Mouse (Mus musculus) megakaryocyte, adult 5-6 weeks (primary cell): ENCODE data around the gene Atg2a. TPM values are rescaled to one million over a fixed set of nuclear protein-coding genes. Genes with fewer than 3 reads are reported as not detected.

ENCODE experiments used
- ATAC-seq: 2 replicates; pipeline ENCODE4 v1.8.0; 2016; ENCODE audit warnings: mild to moderate bottlenecking, inconsistent platforms; ENCODE audit not compliant: poor library complexity, severe bottlenecking
- total RNA-seq, 2 experiments: library from RNA; stranded (forward) in 1 of 2; stranded (reverse) in 1 of 2; fragments of 153-499, 151-499 nt in 1 of 2; fragments of 221-1000, 200-1000 nt in 1 of 2; gene quantifications; 2 replicates each; pipeline versions ENCODE4 v1.2.3 to v1.2.4; 2015 to 2017

Atg2a gene
- total RNA-seq (2015): 9.8 and 10.1 TPM in 2 replicates
- total RNA-seq (2017): 8.5 and 10.3 TPM in 2 replicates

DNA sequence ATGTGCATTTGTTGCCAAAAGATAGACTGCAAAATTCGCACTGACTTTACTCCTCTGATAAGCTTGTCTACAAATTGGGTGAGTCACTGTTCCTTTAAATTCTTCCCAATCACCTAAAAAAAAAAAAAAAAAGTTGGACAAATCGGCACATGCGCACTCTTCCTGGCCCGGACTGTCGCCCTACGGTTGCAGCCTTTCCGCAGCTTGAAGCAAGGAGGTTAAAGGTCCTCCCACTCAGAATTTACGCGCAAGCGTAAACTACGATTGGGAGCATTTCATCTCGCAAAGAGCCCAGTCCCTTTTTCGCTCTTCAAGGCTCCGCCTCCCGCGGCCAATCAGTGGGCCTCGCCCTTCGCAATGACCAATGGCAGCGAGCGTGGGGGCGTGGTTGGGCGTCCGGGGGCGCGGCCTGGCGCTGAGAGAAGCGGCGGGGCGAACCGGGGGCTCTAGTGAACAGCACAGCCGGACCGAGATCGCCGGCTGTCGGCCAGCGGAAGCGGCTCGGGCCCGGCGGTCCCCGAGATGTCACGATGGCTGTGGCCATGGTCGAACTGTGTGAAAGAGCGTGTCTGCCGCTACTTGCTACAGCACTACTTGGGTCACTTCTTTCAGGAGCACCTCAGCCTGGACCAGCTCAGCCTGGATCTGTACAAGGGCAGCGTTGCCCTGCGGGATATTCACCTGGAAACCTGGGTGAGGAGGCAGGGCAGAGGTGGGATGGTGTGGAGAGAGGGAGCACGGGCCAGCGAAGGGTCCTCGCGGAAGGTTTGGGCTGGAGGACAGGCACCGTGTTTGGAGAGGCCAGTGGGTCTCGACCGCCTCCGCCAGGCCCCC is at the start of gene Atg2a:
Atg2a (plus strand) TSS at position 395 of the 834 bp plus-strand sequence.
- ATAC-seq: peak; percentile 89

DNA sequence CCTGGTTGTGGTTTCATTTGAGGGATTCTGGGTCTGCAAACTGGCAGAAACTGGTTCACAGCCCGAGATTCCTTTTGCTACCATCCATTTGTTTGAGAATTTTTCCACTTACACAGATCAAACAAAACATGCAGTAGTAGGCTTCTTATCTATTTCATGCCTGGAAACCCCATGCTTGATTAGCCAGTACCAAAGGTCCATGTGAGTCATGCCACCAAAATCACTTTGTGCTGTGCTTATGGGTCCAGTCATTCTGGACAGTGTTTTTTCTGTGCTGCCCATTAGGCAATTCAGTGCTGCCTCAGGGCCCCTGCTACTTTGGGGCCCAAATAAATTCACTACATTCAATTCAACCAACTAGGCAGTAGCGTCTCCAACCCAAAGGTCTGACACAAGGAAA is 37.2 kb upstream of the Atg2a start:
- ATAC-seq: no peak

DNA sequence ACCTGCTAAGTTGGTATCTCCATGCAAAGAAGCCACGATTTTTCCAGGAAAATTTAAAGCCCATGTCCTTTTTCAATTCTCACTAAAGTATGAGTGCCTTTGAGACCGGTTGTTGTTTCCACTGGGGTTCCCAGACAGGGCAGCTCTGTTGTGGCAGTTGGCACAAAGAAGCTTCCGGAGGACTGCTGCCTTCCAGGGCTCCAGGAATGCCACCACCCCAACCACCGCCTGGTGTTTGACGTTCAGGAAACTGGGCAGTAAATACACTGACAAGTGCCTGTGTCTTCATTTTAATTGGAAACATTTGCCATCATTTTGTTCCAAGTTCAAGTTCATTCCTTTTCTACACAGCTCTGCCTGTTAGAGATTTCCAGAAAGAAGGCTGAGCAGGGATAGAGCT is 34.8 kb upstream of the Atg2a start:
- ATAC-seq: no peak

DNA sequence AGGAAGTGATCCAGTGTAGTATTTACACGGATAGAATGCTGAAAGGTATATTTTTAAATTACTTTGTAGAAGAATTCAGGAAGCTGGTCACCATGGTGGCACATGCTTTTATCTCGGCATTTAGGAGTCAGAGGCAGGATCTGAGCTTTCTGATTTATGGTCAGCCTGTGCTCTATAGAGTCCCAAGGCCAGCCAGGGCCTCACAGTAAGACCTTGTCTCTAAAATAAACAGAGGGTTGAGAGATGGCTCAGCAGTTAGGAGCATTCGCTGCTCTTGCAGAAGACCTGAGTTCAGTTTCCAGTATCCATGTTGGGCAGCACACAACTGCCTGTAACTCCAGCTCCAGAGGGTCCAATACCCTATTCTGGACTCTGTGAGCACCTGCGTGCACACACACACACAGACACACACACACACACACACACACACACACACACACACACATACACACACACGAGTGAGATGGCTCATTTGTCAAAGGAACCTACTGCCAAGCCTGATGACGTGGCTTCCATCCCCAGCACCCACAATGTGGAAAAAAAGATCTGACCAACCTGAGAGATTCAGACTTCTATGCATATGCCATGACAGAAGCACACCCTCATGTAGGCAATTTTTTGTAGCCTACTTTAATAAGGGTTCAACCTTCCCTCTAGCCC is 25.3 kb upstream of the Atg2a start:
- no peak for ATAC-seq

DNA sequence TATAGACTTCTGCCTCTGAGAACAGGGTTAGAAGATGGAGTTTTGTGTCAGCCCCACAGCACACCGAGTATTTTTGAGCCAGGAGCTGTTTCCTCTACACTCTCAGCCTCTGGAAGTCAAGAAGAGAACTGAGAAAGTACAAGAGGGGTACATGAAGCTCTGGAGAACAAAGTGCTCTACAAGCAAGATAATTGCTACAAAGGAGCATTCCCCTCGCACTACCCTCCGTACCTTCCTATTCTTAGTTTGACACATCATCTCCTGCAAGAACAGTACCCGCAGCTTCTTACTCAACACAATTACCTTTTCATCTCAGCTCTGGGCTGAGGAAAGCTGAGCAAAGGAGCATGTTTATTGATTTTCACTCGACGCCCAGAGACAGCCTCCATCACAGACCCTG is 22.9 kb upstream of the Atg2a start:
- no peak for ATAC-seq

DNA sequence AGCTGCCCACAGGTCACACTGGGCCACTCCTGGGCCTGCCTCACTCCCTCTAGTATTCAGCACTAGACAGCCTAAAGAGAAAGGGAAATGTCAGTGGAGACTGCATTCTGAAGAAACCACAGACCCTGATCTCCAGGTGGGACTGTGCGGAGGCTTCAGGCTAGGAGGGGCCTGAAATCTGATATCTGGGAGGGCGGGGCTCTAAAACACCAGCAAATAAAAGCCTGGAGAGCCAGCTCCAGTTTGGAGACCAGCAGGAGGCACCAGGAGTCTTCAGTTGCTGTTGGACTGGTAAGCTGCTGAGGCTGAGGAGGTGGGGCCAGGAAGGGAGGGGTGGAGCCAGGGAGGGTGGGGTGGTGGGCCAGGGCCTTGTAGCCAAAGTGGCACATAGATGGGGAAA is 15.3 kb upstream of the Atg2a start, which contains the start of gene Gpha2:
Gpha2 (plus strand) TSS at position 246 of the 400 bp plus-strand sequence.
- ATAC-seq: no peak

DNA sequence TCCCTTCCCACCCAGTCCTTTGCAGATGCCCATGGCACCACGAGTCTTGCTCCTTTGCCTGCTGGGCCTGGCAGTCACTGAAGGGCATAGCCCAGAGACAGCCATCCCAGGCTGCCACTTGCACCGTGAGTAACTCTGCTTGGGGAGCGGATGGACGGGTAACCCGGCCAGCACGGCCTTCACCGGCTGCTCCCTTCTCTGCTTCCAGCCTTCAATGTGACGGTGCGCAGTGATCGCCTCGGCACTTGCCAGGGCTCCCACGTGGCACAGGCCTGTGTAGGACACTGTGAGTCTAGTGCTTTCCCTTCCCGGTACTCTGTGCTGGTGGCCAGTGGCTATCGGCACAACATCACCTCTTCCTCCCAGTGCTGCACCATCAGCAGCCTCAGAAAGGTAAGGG is 14.7 kb upstream of the Atg2a start:
- ATAC-seq: no peak

DNA sequence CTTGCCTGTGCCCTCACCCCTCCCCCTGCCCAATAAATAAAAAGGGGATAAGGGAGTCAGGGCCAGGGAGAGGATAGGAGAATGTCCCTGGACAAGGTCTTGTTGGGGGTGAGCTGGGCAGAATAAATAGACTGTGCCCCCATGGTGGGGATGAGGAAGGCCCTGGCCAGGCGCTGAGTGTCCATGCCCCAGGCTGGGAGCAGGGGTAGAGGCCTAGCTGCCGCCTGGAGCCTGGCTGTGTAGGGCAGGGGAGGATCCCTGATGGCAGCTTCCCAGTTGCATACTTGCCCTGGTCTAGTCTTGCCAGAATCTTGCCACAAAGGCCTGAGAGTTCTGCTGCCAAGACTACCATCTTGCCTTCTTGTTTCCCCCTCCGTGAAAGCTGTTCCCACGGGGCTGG is 13.6 kb upstream of the Atg2a start:
- no peak for ATAC-seq

DNA sequence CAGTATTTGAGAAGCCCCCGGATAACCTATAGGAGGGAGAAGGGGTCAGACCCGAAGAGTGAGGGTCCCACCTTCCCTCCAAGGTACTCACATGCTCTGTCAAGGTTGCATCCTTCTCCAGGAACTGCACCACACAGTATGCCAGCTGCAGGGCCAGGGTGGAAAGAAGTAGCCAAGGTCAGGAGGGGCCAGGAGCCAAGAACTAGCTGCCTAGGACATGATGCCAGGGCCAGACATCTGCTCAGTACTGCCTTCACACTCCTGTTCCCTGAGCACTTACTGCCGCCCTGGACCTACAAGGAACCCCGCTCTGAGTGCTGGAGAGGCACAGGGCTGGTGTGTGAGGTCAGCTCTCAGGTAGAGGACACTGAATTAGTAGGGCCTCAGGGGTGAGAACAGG is 11.1 kb upstream of the Atg2a start:
- no peak for ATAC-seq

DNA sequence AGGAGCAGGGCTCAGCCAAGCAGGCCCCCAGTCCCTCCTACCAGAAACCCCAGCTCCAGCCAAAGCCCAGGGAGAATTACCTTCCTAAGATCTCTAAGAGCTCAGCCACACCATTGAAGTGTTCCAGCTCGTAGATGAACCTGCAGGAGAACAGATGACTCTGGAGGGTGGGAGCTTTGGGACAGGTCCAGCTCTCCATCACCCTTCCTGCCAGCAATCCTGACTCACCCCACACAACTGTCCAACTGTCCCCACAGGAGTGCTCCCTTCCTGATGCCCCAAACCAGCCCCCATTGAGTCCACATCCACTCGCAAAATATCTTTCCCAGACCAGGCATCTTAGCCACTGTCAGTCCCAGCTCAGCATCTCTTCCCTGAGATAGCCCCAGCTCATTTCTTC is 10.4 kb upstream of the Atg2a start:
- ATAC-seq: no peak

DNA sequence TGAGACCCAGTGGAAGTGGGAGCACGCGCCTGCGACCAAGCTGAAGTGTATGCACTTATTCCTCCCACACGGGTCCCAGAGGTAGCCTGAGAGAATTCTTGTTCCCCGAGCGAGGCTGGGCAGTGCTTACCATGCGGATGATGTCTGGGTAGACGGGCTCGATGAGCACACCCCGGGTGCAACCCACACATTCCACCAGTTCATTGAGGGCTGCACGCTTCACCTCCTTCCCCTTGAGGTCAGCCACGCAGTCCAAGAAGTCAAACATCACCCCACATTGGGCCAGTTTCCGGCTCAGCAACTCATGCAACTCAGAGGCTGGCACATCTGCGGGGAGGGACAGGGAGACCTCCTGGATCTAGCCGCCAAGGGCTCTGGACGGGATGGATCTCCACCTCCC is 7.8 kb upstream of the Atg2a start:
- no peak for ATAC-seq

DNA sequence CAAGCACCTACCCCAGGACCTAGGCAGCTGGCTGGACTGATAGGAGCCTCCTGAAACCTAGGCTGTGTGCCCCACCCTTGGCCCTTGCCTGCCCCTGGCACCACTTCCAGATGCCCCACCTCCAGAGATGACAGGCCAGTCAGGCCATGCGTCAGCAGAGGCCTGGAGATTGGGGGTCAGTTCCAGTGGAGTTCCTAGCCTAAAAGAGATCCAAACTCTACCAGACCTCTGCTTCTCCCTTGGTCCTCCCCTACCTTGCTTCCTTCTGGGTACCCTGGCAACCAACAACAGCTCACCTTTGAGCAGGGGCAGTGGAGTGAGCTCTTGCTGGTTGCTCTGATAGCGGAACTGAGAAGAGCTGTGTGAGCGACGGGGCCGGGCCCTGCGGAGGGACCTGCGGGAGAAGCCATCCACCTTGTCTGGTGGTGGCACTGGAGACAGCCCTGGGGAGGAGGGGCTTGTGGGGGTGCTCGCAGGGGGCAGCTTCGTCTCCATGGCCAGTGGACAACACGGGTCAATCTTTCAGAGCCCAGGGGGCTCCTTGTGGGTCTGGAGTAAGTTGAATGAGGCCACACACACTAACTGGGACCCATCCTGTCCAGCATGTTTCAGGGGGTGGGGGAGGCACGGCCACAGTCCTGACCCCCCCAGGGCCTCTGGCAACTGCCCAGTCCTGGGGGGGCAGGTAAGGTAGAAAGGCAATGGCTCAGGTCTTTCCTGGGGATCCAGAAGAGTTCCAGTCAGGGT is 7.0 kb upstream of the Atg2a start:
- no peak for ATAC-seq

DNA sequence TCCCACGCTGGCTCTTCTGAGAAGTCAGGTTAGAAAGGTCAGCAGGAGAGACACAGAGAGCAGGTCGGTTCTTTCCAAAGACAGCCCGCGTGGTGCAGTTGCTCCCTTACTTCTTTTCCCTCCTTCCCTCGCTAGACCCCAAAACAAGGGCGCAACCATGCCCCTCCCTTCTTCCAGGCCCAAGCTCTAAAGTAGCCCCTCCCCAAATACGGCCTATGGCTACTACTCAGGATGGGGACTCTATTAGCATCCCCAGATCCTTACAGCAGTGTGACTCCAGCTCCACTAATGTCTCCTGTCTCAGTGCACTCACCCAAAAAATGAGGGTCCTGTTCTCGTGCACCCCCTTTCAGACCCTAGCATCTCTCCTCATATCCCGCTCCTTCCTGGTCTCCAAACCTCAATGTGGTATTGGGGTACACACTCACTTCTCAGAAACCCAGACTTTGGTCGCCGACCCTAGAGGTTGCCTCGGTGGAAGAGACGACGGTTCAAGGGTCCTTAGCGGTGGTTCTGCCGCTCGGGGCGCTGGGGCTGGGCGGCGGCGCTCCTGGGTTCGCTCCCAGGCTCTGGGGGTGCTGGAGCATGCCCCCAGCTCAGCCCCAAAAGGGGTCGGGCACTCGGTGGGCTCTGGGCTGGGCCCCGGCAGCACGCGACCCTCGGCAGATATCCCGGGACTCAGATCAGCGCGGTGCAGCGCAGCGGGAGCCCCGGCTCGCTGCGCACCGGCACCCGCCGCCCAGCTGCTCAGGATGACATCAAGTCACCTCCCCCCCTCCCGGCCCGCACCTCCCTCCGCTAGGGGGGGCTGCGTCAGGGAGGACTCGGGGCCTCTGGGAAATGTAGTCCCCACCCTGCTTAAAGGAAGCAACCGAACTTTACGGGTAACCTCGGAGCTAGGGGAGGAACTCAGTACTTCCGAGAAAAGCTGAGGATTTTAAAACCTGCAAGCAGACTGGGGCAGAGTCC is 6.1 kb upstream of the Atg2a start, which contains the start of gene Ppp2r5b:
Ppp2r5b (minus strand) TSS at position 789 of the 969 bp plus-strand sequence.
- peak; percentile 90 for ATAC-seq

DNA sequence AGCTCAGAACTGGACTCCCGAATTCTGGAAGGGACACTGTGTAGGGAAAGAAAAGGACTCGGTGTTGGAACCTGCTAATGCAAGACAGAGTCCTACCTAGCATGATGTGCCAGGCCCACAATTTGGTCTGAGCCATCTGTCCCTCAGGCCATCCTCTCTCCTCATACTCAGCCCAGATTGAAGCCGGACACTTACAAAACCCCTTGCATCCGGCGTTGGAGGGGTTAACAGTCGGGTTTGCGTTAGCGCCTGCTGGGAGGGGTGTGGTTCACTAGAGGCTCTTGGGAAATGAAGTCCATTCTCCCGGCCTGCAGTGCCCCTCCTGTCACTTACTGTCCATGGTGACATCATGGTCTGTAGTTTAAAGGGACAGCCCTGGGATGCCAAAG is 5.4 kb upstream of the Atg2a start:
- ATAC-seq: peak; percentile 90

DNA sequence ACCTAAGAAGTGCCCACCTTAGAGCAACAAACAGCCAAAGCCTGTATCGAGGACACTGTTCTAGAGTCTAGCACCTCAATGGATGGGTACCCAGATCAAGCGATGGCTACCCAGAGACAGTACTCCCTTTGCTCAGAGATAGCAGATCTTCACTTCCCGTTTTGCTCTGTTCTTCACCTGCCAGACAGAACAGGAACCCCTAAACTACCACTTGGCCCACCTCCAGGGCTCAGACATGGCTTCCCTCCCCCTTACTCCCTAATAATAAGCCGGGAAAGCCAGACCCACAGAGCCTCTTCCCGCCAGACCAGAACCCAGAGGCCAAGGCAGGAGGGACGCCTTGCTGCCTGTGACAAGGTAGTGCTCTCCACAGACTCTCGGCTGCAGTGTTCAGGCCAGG is 4.6 kb upstream of the Atg2a start:
- no peak for ATAC-seq

DNA sequence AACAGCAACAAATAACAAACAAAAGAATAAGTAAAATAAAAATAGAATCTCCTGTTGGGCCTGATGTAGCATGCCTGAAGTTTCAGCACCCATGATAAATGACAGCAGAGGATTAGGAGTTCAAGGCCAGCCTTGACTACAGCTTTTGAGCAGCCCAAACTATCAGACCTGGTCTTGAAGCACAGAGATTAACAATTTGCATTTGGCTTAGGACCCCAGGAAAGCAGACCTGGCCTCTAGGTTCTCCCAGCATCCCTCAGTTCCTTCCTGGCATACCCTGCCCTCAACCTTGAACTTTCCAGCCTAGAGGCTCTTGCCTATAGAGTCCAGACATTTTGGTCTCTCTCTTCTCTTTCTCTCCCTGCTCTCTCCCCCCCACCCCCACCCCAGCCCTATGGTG is 2.7 kb upstream of the Atg2a start:
- no peak for ATAC-seq

DNA sequence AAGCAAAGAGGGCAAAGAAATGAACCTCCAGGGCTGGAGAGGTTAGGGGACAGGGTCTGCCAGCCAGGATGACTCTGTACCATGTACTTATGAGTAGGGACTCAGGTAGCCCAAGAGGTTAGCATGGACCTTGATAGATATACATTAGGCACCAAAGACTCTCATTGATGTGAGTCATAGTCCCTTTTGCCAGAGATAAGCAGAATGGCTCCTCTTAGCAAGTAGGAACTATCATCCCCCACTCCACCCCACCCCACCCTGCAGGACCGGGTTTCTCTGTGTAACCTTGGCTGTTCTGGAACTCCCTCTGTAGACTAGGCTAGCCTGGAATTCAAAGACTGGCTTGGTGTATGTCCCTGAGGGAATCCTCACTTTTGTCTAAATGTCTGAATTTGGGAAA is 1.3 kb upstream of the Atg2a start:
- no peak for ATAC-seq

DNA sequence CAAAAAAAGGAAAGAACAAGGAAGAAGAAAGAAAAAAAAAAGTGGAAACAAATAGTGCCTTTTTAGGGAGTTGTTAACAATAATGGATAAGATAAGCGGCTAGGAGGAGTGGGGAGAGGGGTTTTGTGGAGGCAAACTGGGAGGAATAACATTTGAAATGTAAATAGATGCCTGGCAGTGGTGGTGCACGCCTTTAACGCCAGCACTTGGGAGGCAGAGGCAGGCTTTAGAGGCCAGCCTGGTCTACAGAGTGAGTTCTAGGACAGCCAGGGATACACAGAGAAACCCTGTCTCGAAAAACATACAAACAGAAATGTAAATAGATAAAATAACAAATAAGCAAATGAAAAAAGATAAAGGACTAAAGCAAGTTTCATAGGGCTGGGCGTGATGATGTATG is 743 bp upstream of the Atg2a start:
- no peak for ATAC-seq

DNA sequence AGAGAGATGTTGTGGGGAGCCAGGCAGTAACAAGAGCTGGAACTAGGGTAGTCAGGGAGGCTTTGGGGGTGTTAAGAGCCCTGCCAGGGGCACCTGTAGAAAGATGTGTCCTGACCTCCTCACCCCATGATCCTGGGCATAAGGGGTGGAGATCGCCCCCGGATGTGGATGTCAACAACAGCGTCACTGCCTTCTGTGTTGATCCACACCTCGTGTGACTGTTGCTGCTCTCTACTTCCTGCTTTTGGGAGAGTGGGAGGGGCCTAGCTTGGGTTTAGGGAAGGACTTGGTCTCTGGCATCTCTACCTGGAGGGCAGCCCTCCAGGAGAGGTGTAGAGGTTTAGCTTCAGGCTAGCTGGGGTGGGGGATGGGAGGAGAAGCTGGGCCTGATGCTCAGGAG is 813 bp downstream of the Atg2a start:
- peak; percentile 81 for ATAC-seq

DNA sequence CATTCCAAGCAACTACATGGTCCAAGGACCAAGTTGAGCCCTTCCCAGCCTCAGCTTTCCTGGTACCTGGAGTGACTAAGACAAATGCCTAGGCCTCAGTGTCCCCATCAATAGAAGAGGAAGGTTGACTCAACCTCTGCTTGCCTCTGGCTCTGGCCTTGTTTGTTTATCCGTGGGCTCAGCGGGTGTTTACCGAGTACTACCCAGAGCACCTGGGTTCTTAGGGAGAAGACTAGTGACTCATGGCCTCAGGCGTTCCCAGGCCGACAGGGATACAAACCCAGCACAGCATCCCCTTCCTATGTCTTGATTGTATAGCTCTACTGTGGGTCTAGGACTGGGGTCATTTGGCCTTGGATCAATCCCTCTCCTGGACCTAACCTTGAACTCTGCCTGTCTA is 1.8 kb downstream of the Atg2a start:
- ATAC-seq: no peak
